Mouse (Mus musculus) bone marrow macrophage, adult 2 months (primary cell): ENCODE results near the gene Mettl24. TPM values are rescaled to one million over a fixed set of nuclear protein-coding genes. Genes with fewer than 3 reads are reported as not detected.

ENCODE experiments used
- H3K27ac ChIP-seq: 2 replicates; pipeline ENCODE4 v1.5.1; 2012; ENCODE audit warnings: low read depth, low read length; ENCODE audit not compliant: insufficient read depth
- H3K4me1 ChIP-seq: 2 replicates; pipeline ENCODE4 v1.6.1; 2012; ENCODE audit warnings: low read length; ENCODE audit not compliant: control insufficient read depth, insufficient read depth
- H3K4me3 ChIP-seq: 2 replicates; pipeline ENCODE4 v1.5.1; 2012; ENCODE audit warnings: mild to moderate bottlenecking, low read length, moderate library complexity; ENCODE audit not compliant: insufficient read depth
- CTCF ChIP-seq: IDR thresholded peaks from 2 replicates; pipeline ENCODE4 v1.5.1; 2012; ENCODE audit warnings: low read depth, mild to moderate bottlenecking, low read length, moderate library complexity
- POLR2A ChIP-seq: IDR thresholded peaks from 2 replicates; pipeline ENCODE4 v1.6.1; 2012; ENCODE audit warnings: mild to moderate bottlenecking, low read depth, low read length, borderline replicate concordance
- polyA plus RNA-seq: library from polyadenylated mRNA; stranded (reverse); fragments of >200 nt; gene quantifications from 2 replicates; pipeline ENCODE4 v1.2.4, GENCODE M21; 2012; ENCODE audit not compliant: missing spikeins, insufficient read depth, insufficient read length

Gene Mettl24
- polyA plus RNA-seq, 1 experiment: not detected

DNA sequence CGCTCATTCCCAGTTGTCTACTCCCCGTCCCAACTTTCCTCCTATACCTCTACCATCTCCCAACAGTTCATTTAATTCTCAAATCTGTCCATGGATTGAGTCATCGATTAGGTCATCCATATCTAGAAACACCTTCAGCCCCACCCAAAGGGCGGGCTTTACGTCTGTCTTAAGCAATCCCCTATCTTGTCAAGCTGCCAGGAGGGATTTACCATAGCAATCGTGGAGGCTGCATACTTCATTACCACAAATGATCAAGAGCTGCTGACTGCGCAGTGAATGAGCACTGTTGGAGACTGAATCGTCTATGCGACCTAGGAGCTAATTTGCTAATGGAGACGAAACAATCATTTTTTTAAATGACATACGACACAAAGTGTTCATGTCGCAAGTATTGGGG, 34.3 kb upstream of the Mettl24 start:
- no peak overlapping the region for H3K27ac ChIP-seq
- H3K4me3 ChIP-seq: no peak overlapping the region
- TF ChIP-seq CTCF (no peak), POLR2A (no peak)
- H3K4me1 ChIP-seq: no peaks in the 10 kb centered on the region

DNA sequence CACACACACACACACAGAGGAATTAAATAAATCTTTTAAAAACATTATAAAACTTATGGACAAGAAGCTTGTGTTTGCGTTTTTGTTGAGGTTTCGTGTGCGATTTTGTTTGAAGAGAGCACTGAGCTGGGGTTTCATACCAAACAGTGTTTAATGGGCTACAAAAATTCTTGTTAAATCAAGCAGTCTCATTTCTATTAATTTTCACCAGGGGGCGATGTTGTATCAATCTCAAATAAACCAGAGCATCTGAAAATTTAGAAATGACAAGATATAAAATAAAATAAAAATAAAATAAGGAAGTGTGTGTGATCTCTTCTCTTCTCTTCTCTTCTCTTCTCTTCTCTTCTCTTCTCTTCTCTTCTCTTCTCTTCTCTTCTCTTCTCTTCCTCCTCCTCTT, 33.4 kb upstream of the Mettl24 start:
- H3K27ac ChIP-seq: no peak overlapping the region
- H3K4me3 ChIP-seq: no peak overlapping the region
- TF ChIP-seq POLR2A: no peak
- TF ChIP-seq CTCF: no peak
- no peaks in the 10 kb centered on the region for H3K4me1 ChIP-seq

GRCm38 (mm10) chr10:40651676-40652075, 31.4 kb upstream of the Mettl24 start:
- no peaks in the 10 kb centered on the region for H3K4me1 ChIP-seq
- no peak overlapping the region for H3K4me3 ChIP-seq
- H3K27ac ChIP-seq: no peak overlapping the region
- TF ChIP-seq CTCF: no peak
- TF ChIP-seq POLR2A: no peak

DNA sequence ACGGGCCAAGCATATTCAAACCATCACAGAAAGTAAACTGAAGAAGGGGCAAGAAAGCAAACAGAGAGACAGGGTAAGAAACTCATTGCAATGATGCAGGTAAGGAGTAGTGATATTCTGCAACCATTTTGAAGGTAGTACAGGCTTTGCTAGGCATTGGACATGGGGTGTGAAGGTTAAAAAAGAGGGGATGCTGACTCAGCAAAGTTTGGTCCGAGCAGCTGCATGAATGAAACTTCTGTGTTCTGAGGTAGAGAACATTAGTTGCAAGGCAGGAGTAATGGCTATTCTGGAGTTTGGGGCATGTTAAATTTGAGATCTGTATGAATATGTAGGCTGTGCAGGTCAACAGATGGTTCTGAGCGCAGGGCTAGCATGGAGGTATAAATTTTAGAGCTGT, 17.8 kb upstream of the Mettl24 start:
- no peak overlapping the region for H3K27ac ChIP-seq
- TF ChIP-seq POLR2A: no peak
- no peak for TF ChIP-seq CTCF
- H3K4me1 ChIP-seq: no peaks in the 10 kb centered on the region
- no peak overlapping the region for H3K4me3 ChIP-seq

DNA sequence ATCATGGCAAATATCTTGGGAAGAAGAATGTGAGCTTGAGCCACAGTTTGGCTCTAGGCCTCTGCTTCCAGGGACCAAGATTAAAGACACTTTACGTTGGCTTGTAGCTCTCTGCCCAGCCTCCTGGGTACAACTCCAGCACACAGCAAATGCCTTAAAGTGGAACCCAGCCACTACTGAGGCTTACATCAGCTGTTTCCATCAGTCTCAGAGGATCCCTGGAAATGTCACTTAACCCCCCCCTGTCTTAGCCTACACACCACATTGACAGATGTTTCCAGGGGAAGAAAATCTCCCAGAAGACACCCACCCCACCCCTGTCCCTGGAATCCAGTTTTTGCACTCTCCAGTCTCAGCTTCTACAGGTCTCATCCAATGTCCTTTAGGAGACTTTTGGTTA, 16.1 kb upstream of the Mettl24 start:
- Histone ChIP-seq H3K27ac (no peak overlapping the region), H3K4me1 (no peaks in the 10 kb centered on the region), H3K4me3 (no peak overlapping the region)
- TF ChIP-seq CTCF: no peak
- no peak for TF ChIP-seq POLR2A

GRCm38 (mm10) chr10:40668640-40669039, 14.4 kb upstream of the Mettl24 start:
- TF ChIP-seq CTCF: no peak
- TF ChIP-seq POLR2A: no peak
- no peak overlapping the region for H3K4me3 ChIP-seq
- H3K4me1 ChIP-seq: no peaks in the 10 kb centered on the region
- no peak overlapping the region for H3K27ac ChIP-seq

- Histone ChIP-seq H3K4me3 (no peak overlapping the region), H3K27ac (no peak overlapping the region), H3K4me1 (no peaks in the 10 kb centered on the region)
- TF ChIP-seq POLR2A (no peak), CTCF (no peak)
These were observed 10.3 kb upstream of the Mettl24 start for GRCm38 (mm10) chr10:40672587-40673296.

DNA sequence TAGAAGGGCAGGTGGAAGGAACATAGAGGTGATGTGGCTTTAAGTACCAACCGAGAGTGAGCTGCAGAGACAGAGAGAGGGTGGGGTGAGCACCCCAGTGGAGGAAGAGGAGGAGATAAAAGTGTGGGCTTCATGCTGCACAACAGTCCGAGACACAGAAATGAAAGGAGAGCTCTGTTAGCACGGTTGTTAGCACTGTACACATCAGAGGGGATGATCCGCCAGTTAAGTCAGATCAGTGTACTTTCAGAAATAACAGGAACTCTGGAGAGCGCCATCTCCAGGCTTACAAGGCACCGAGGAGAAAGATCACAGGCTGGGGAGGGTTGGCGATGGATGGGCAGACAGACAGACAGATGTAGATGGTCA, 9.8 kb upstream of the Mettl24 start:
- Histone ChIP-seq H3K4me3 (no peak overlapping the region), H3K27ac (no peak overlapping the region), H3K4me1 (no peaks in the 10 kb centered on the region)
- TF ChIP-seq POLR2A: no peak
- TF ChIP-seq CTCF: no peak

DNA sequence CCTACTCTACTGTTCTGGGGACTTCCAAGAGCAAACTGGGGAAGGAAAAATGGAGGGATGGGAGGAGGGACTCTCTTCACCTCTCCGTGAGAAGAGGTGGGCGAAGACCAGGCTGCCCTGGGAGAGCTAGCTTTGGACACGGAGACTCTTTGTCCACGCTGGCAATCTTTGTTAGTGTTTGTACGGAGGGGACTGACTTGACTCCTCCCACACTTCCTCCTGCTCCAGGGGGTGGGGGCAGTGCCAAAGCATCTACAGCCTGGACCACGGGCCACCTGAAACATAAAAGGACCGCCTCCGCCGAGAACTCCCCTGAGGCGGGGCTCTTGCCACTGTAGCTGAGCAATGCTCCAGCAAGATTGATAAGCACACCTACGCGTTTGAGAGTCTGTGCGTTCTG, 8.9 kb upstream of the Mettl24 start:
- TF ChIP-seq POLR2A (no peak), CTCF (no peak)
- Histone ChIP-seq H3K4me3 (no peak overlapping the region), H3K27ac (no peak overlapping the region), H3K4me1 (no peaks in the 10 kb centered on the region)

DNA sequence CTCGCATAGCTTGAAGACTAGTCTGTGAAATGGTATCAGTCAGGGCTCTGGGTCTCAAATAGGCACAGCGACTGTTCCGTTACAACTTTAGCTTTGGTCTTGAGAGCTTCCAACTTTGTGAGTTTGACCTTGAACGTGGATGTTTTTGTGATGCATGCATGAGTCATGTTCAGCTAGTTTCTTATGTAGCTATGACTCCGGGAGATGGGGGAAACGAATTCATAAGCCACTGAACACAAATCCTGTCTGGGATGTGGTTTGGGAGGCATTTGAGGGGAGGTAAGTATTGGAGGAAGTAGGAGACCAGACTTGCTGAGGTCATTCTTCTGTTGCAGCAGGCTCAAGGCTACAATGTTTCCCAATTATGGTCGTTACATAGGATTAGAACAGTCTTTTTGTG, 7.2 kb upstream of the Mettl24 start:
- no peak overlapping the region for H3K27ac ChIP-seq
- no peak overlapping the region for H3K4me3 ChIP-seq
- H3K4me1 ChIP-seq: no peaks in the 10 kb centered on the region
- no peak for TF ChIP-seq CTCF
- TF ChIP-seq POLR2A: no peak

- Histone ChIP-seq H3K4me3 (no peak overlapping the region), H3K4me1 (no peaks in the 10 kb centered on the region), H3K27ac (no peak overlapping the region)
- no peak for TF ChIP-seq CTCF
- TF ChIP-seq POLR2A: no peak
These were observed 4.6 kb upstream of the Mettl24 start for GRCm38 (mm10) chr10:40678477-40678876.
